In genomic region chr5:121003781-121004180, GRCm38 (mm10) we compare ENCODE assay signal across 10 mouse cellular contexts. TPM values are rescaled to one million over a fixed set of nuclear protein-coding genes. Genes with fewer than 3 reads are reported as not detected.
DNase-seq lines count a peak whose midpoint lies in the region; ATAC-seq lines count a peak whose summit lies in the region.
"Had no signal": no experiment of that assay in that cellular context is flagged by ENCODE, and none has a peak within 500 bp of the region (broad histone marks: within the 10 kb centered on the region; RNA-seq: fewer than 3 reads in every experiment).

No protein-coding gene starts in this region.

- ATAC-seq in neural tube, embryonic 12.5 days (ENCODE audit: low FRiP score, low read depth): no peak
- ATAC-seq in erythroblast, adult 5-6 weeks (replicated peaks; ENCODE audit: low FRiP score, poor library complexity, severe bottlenecking): no peak

- DNase-seq in neural tube, embryonic 10.5 days (ENCODE audit: extremely low spot score, low spot score): no peak
- DNase-seq in cerebellum, postnatal 14 days: peak; percentile 72 to 76
- peak; percentile 41 to 51 for DNase-seq in left cerebral cortex, postnatal 10 days (ENCODE audit: extremely low spot score in 1 of 2, low spot score in 2 of 2)
- peak; percentile 73 for DNase-seq in telencephalon, adult 2 months (ENCODE audit: low read depth, low spot score)
- DNase-seq in gastrocnemius, postnatal 25 days: no peak
- DNase-seq in adrenal gland, adult (ENCODE audit: inconsistent age in 2 of 2, low spot score in 1 of 2): no peak
- DNase-seq: kidney, postnatal 4 days; lung, adult 2 months had no signal

- H3K4me2 ChIP-seq in neural tube, embryonic 12.5 days (replicated peaks): peak overlapping the region; percentile 44

- 20% methylated on average over 17 of the region's 17 CpGs for WGBS in neural tube, embryonic 12.5 days

- no peaks in the 10 kb centered on the region for H3K9me3 ChIP-seq in neural tube, embryonic 12.5 days

- no peak overlapping the region for H3K9ac ChIP-seq in neural tube, embryonic 12.5 days

- H3K4me1 ChIP-seq in neural tube, embryonic 12.5 days: peaks cover 11% of the 10 kb centered on the region; the same call in 1 of the 2 replicates

- intact Hi-C loops in left cerebral cortex, postnatal 10 days (cut with DNase I): no loop called here

- H3K27me3 ChIP-seq in neural tube, embryonic 12.5 days (replicated peaks): peaks cover 27% of the 10 kb centered on the region

- no peak overlapping the region for H3K27ac ChIP-seq in neural tube, embryonic 12.5 days

- H3K4me3 ChIP-seq in neural tube, embryonic 12.5 days: no peak overlapping the region

- H3K36me3 ChIP-seq in neural tube, embryonic 12.5 days: no peaks in the 10 kb centered on the region

RNA-seq across cellular contexts. Expression of gene Rph3a, which starts 6.1 kb away (rescaled TPM):
- polyA plus RNA-seq in neural tube, embryonic 12.5 days (2016; fragmentation: Nextera tagmentation; extraction: Ambion mirVana): 3.7 and 4.4 TPM in 2 replicates
- 100 to 1,000 TPM; 188 to 210 TPM for total RNA-seq in left cerebral cortex, postnatal 10 days (2021)
- under 1 TPM in 1 of 2 experiments, not detected in 1; 0.11 TPM for total RNA-seq in gastrocnemius, postnatal 25 days (2021)
- not detected in 2 replicates for total RNA-seq in erythroblast, adult 5-6 weeks (2015; ENCODE audit: low replicate concordance)
- total RNA-seq in erythroblast, adult 5-6 weeks (2017; ENCODE audit: low replicate concordance): not detected in 2 replicates
- polyA plus RNA-seq: lung, adult 2 months had no signal

Comparison
In these comparisons a context has a peak if more than half of its experiments do, and no peak if none do; other contexts are left out.
1. DNase-seq: peak in cerebellum, postnatal 14 days (2 of 2), left cerebral cortex, postnatal 10 days (2 of 2) and telencephalon, adult 2 months (single experiment); none in neural tube, embryonic 10.5 days (single experiment), gastrocnemius, postnatal 25 days (single experiment) and adrenal gland, adult (0 of 2).
2. RNA of gene Rph3a, which starts 6.1 kb away (total RNA-seq): 188 to 210 TPM in left cerebral cortex, postnatal 10 days; 0.11 TPM in gastrocnemius, postnatal 25 days and not detected in erythroblast, adult 5-6 weeks; every median in the first group is over 100 times any median in the second.